Mouse (Mus musculus) E14TG2a.4 (cell line): ENCODE data around the gene Asb1.

Experiments
- CTCF ChIP-seq: conservative IDR thresholded peaks from 2 replicates; pipeline ENCODE4 v1.5.1; 2014; ENCODE audit warnings: low read length
- NANOG ChIP-seq: IDR thresholded peaks from 2 replicates; pipeline ENCODE4 v1.6.1; 2014; ENCODE audit warnings: borderline replicate concordance, low read length, mixed read lengths
- POU5F1 ChIP-seq: IDR thresholded peaks from 2 replicates; pipeline ENCODE4 v1.6.1; 2014; ENCODE audit warnings: low read length, borderline replicate concordance

- TF ChIP-seq CTCF = no peak
- no peak for TF ChIP-seq NANOG
- TF ChIP-seq POU5F1 = no peak
Observed at GRCm38 (mm10) chr1:91580503-91580902, 40.2 kb downstream of the Asb1 start.
